Mouse (Mus musculus): ENCODE measurements around the gene Mapkapk5. TPM values are rescaled to one million over a fixed set of nuclear protein-coding genes. Genes with fewer than 3 reads are reported as not detected.

The Mapkapk5 gene
- total RNA-seq (2012; rRNA removed) (49.6 and 66.3 TPM in 2 replicates), polyA plus RNA-seq (2012; ENCODE audit: insufficient read depth in 1 of 2, insufficient read length in 2 of 2, low read depth in 1 of 2, low replicate concordance in 2 of 2, missing spikeins in 1 of 2) (10 to 100 TPM in 1 of 2 experiments, not detected in 1; 74.8 TPM)

DNA sequence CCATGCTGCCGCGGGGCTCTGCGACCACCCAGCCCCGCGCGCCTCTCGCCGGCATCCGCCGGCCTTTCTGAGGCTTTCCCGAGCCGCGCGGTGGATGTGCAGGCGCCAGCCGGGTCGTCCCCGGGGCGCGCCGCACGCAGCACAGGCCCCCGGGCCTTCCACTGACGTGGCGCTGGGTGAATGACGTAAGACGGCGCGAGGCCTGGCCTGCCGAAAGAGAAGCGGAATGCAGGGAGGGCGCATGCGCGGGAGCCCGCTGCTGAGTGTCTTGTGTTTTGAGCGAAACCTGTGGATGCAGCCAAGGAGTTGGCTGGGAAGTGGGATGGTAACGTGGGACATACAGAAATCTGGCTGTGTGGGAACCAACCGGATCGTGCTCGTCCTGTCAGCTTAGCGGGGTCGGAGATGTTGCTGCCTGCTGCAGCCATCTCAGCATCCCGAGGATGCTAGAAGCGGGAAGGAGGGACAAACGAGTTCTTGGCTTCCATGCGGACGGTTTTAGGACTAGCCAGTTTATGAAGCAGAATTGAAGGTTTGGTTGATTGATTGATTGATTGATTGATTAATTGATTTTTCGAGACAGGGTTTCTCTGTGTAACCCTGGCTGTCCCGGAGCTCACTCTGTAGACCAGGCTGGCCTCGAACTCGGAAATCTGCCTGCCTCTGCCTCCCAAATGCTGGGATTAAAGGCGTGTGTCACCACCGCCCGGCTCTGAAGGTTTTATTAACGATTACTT is at the start of gene Mapkapk5:
Mapkapk5 (minus strand) TSS at position 113 of the 737 bp plus-strand sequence.
- peak; percentile 96 for DNase-seq (ENCODE audit: low read depth, low spot score)
- Histone ChIP-seq H3K9ac (ENCODE audit: control insufficient read depth, low read depth, low read length, poor library complexity, severe bottlenecking) (peak within 1 kb of the TSS; percentile 95), H3K27me3 (ENCODE audit: control insufficient read depth in 1 of 2, insufficient read depth in 2 of 2, low read length in 2 of 2) (no peaks in the 10 kb centered on the region), H3K27ac (ENCODE audit: control insufficient read depth, low read depth, low read length) (peak within 1 kb of the TSS; percentile 71), H3K4me3 (ENCODE audit: control insufficient read depth in 1 of 2, insufficient read depth in 1 of 2, low read depth in 2 of 2, low read length in 2 of 2) (peak within 1 kb of the TSS; percentile 89 to 99), H3K4me1 (ENCODE audit: control insufficient read depth in 1 of 2, insufficient read depth in 2 of 2, low read length in 2 of 2) (peaks cover 4 to 12% of the 10 kb centered on the region in 2 experiments), H3K36me3 (ENCODE audit: control insufficient read depth in 1 of 2, insufficient read depth in 2 of 2, low read length in 2 of 2) (peaks cover 0 to 25% of the 10 kb centered on the region in 2 experiments; a peak in 2 of 4 replicates), H3K79me2 (ENCODE audit: control insufficient read depth, insufficient read depth, low read length, poor library complexity) (peaks cover 40% of the 10 kb centered on the region), H3K9me3 (replicated peaks; ENCODE audit: insufficient read depth, low read length) (no peaks in the 10 kb centered on the region)
- no peak for TF ChIP-seq USF1 (IDR thresholded peaks at IDR 0.05; ENCODE audit: low read depth, low read length)
- peak; percentile 97 for TF ChIP-seq MAX (IDR thresholded peaks at IDR 0.05; ENCODE audit: low read length)
- no peak for TF ChIP-seq ZC3H11A (IDR thresholded peaks at IDR 0.05; ENCODE audit: low read depth, low read length)
- TF ChIP-seq CHD1 (IDR thresholded peaks at IDR 0.05; ENCODE audit: low read depth, low read length): no peak
- TF ChIP-seq EP300 (IDR thresholded peaks at IDR 0.05; ENCODE audit: low read depth in 1 of 2, low read length in 2 of 2): no peak
- TF ChIP-seq UBTF (IDR thresholded peaks at IDR 0.05; ENCODE audit: borderline replicate concordance, insufficient read depth, low read depth, low read length): no peak
- peak; percentile 94 for TF ChIP-seq NRF1 (IDR thresholded peaks at IDR 0.05; ENCODE audit: insufficient read depth, low read depth, low read length, poor library complexity, severe bottlenecking)
- TF ChIP-seq JUND (IDR thresholded peaks at IDR 0.05; ENCODE audit: low read depth, low read length): no peak
- TF ChIP-seq NELFE (IDR thresholded peaks at IDR 0.05; ENCODE audit: low read depth, low read length): peak; percentile 92
- TF ChIP-seq HCFC1 (IDR thresholded peaks at IDR 0.05; ENCODE audit: low read depth, low read length): peak; percentile 97
- TF ChIP-seq KAT2A (conservative IDR thresholded peaks at IDR 0.05; ENCODE audit: low read depth, low read length): peak; percentile 95
- no peak for TF ChIP-seq POLR2AphosphoS5 (IDR thresholded peaks at IDR 0.05; ENCODE audit: borderline replicate concordance, low read depth, low read length)
- TF ChIP-seq MYC (IDR thresholded peaks at IDR 0.05; ENCODE audit: low read depth, low read length): peak; percentile 9
- no peak for TF ChIP-seq CHD2 (IDR thresholded peaks at IDR 0.05; ENCODE audit: low read length)
- no peak for TF ChIP-seq TCF12 (IDR thresholded peaks at IDR 0.05; ENCODE audit: low read depth, low read length)
- TF ChIP-seq GABPA (IDR thresholded peaks at IDR 0.05; ENCODE audit: low read depth, low read length): 0 out of 2 replicates have a peak, but pooled peaks have one; percentile 27
- TF ChIP-seq SIN3A (IDR thresholded peaks at IDR 0.05; ENCODE audit: low read length): peak; percentile 91
- TF ChIP-seq MEF2A (IDR thresholded peaks at IDR 0.05; ENCODE audit: extremely low read depth, insufficient replicate concordance, low read depth, low read length, poor library complexity, severe bottlenecking): no peak
- no peak for TF ChIP-seq TAL1 (IDR thresholded peaks at IDR 0.05; ENCODE audit: low read length)
- peak; percentile 80 for TF ChIP-seq MXI1 (IDR thresholded peaks at IDR 0.05; ENCODE audit: low read depth, low read length)
- peak; percentile 76 for TF ChIP-seq ELF1 (IDR thresholded peaks at IDR 0.05; ENCODE audit: low read depth, low read length)
- TF ChIP-seq MAFK (IDR thresholded peaks at IDR 0.05; ENCODE audit: borderline replicate concordance, low read depth, low read length): no peak
- TF ChIP-seq POLR2AphosphoS2 (IDR thresholded peaks at IDR 0.05; ENCODE audit: low read length): peak; percentile 72
- peak; percentile 35; the same call in 1 of the 2 replicates for TF ChIP-seq RCOR1 (IDR thresholded peaks at IDR 0.05; ENCODE audit: low read depth, low read length)
- peak; percentile 86 to 92 for TF ChIP-seq POLR2A (IDR thresholded peaks at IDR 0.05; ENCODE audit: control insufficient read depth in 1 of 2, insufficient read depth in 1 of 2, low read depth in 1 of 2, low read length in 2 of 2, poor library complexity in 1 of 2)
- TF ChIP-seq E2F4 (IDR thresholded peaks at IDR 0.05; ENCODE audit: borderline replicate concordance, low read depth, low read length): no peak
- TF ChIP-seq ZMIZ1 (IDR thresholded peaks at IDR 0.05; ENCODE audit: low read depth, low read length): no peak
